Mouse (Mus musculus) forebrain, embryonic 16.5 days (tissue): ENCODE measurements at regions not wholly inside any gene's neighbourhood (a gene's known extent, or its start where the extent isn't known, plus 50 kb on each side); places are given as distances from the start of the nearest gene placed in this dataset.
A peak's percentile ranks its signal among the peaks of the same experiment; 100 is the strongest.
"Not testable (repeated sequence)": the region's sequence is repeated elsewhere in the genome, so short reads cannot be mapped to it uniquely, and the experiment has no call there.

Source experiments
- ATAC-seq: fragments of 200-750 bp; cut with Nextera tagmentation; 2 replicates; pipeline ENCODE4 v1.8.0; 2017; ENCODE audit warnings: mild to moderate bottlenecking, moderate library complexity
- H3K27ac ChIP-seq: fragments of 300-500 bp; sonication (generic); 2 replicates; pipeline ENCODE4 v1.5.1; 2014; ENCODE audit warnings: low read length, control low read depth
- H3K27me3 ChIP-seq: fragments of 300-500 bp; sonication (generic); replicated peaks from 2 replicates; pipeline ENCODE4 v1.6.1; 2014; ENCODE audit warnings: low read length; ENCODE audit not compliant: control insufficient read depth, insufficient read depth
- H3K36me3 ChIP-seq: fragments of 300-500 bp; sonication (generic); 2 replicates; pipeline ENCODE4 v1.6.1; 2014; ENCODE audit not compliant: control insufficient read depth, insufficient read depth
- H3K4me1 ChIP-seq: fragments of 300-500 bp; sonication (generic); replicated peaks from 2 replicates; pipeline ENCODE4 v1.6.1; 2014; ENCODE audit warnings: low read length; ENCODE audit not compliant: control insufficient read depth, insufficient read depth
- H3K4me2 ChIP-seq: fragments of 300-500 bp; sonication (generic); 2 replicates; pipeline ENCODE4 v1.6.1; 2014; ENCODE audit warnings: mild to moderate bottlenecking, low read length, control low read depth
- H3K4me3 ChIP-seq: fragments of 300-500 bp; sonication (generic); replicated peaks from 2 replicates; pipeline ENCODE4 v1.5.1; 2014; ENCODE audit warnings: mild to moderate bottlenecking, low read length, control low read depth
- H3K9ac ChIP-seq: fragments of 300-500 bp; sonication (generic); replicated peaks from 2 replicates; pipeline ENCODE4 v1.6.1; 2014; ENCODE audit warnings: low read depth, low read length, control low read depth
- H3K9me3 ChIP-seq: fragments of 300-500 bp; sonication (generic); 2 replicates; pipeline ENCODE4 v1.6.1; 2016; ENCODE audit warnings: low read length; ENCODE audit not compliant: control insufficient read depth
- WGBS: fragments of 180-500 bp; shearing (Covaris S2); extraction: QIAGEN DNeasy Blood & Tissue Kit; methylation state at CpG from one replicate; pipeline ENCODE4 v1.1.7; 2014; 5-methylcytosine and 5-hydroxymethylcytosine counted together

DNA sequence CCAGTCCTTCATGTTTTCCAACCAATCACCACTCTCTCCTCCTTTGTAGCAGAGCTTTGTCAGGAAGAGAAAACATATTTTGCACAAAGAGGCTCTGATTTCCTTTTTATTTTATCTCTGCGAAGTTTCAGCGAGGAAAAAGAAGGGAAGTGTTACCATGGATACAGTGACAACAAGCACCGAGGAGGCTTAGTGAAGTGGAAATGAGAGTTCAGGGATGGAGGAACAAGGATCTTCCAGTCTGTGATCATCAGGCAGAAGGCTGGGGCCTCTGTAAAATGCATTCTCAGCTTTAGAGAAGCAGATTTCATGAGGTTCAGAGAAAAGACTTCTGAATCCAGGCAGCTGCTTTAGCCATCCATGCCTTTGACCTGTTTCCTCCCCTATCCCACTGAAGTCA is 628.9 kb downstream of the Pla2g4a start:
- Histone ChIP-seq H3K36me3 (no peaks in the 10 kb centered on the region), H3K27me3 (no peaks in the 10 kb centered on the region), H3K9ac (no peak overlapping the region), H3K27ac (no peak overlapping the region), H3K4me3 (no peak overlapping the region), H3K4me1 (no peaks in the 10 kb centered on the region), H3K4me2 (no peak overlapping the region), H3K9me3 (no peaks in the 10 kb centered on the region)
- WGBS, result 17% methylated on average over 3 of the region's 3 CpGs
- ATAC-seq, result peak; percentile 58; the same call in 1 of the 2 replicates

DNA sequence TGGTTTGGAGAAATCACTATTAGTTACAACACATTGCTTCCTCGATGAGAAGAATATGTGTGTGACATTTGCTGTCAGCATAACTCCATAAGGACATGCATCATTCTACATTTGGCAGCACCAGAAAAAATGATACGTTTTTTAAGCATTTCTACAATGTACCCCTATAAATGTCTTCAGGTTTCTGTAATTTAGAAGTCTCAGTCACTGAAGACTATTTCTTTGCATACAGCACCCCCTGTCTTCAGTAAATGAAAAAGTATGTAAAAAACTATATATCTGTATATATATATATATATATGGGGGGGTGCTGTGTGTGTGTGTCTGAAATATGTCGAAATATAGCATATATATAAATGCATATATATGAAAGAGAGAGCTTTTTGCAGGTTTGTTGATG is 633.9 kb downstream of the Pla2g4a start:
- Histone ChIP-seq H3K27ac (no peak overlapping the region), H3K9me3 (no peaks in the 10 kb centered on the region), H3K36me3 (no peaks in the 10 kb centered on the region), H3K4me3 (no peak overlapping the region), H3K27me3 (no peaks in the 10 kb centered on the region), H3K4me1 (no peaks in the 10 kb centered on the region; the same call in 1 of the 2 replicates), H3K9ac (no peak overlapping the region), H3K4me2 (no peak overlapping the region)
- 0 out of 2 replicates have a peak, but pooled peaks have one; percentile 40 for ATAC-seq
- WGBS, result 68% methylated on average over 3 of the region's 3 CpGs

- H3K27ac ChIP-seq, result no peak overlapping the region
- 48% methylated on average over 1 of the region's 1 CpGs for WGBS
- no peaks in the 10 kb centered on the region for H3K36me3 ChIP-seq
- H3K4me3 ChIP-seq, result no peak overlapping the region
- no peak overlapping the region for H3K4me2 ChIP-seq
- no peak overlapping the region for H3K9ac ChIP-seq
- no peaks in the 10 kb centered on the region for H3K27me3 ChIP-seq
- no peak for ATAC-seq
- H3K4me1 ChIP-seq, result no peaks in the 10 kb centered on the region; the same call in 1 of the 2 replicates
- no peaks in the 10 kb centered on the region for H3K9me3 ChIP-seq
These were observed 638.0 kb downstream of the Pla2g4a start for GRCm38 (mm10) chr1:149323095-149323494.

- H3K9me3 ChIP-seq, result no peaks in the 10 kb centered on the region
- H3K27me3 ChIP-seq, result no peaks in the 10 kb centered on the region
- no peak overlapping the region for H3K9ac ChIP-seq
- no peak overlapping the region for H3K4me3 ChIP-seq
- no peaks in the 10 kb centered on the region for H3K4me1 ChIP-seq
- ATAC-seq, result no peak
- no peak overlapping the region for H3K4me2 ChIP-seq
- 94% methylated on average over 1 of the region's 1 CpGs for WGBS
- H3K36me3 ChIP-seq, result no peaks in the 10 kb centered on the region
- no peak overlapping the region for H3K27ac ChIP-seq
These were observed 671.4 kb downstream of the Pla2g4a start for GRCm38 (mm10) chr1:149289725-149290124.

DNA sequence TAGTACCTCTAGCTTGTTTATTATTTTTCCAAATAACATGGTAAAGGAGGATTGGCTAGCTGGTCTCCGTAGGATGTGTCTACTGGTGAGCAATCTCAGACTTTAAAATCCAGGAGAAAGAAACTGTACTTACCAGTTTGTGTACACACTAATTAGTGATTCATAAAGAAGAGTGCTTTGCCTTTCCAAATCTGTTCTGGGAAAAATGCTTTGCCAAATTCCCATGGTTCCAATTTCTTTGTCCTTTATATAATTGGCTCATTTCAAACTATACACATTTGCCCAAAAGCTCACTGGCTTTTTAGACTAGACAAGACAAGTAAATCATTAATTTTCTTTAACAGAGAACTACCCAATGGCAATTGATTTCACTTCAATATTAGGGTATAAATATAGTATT is 686.2 kb downstream of the Pla2g4a start:
- no peaks in the 10 kb centered on the region for H3K27me3 ChIP-seq
- 38% methylated on average over 1 of the region's 1 CpGs for WGBS
- no peaks in the 10 kb centered on the region for H3K4me1 ChIP-seq
- no peak overlapping the region for H3K4me2 ChIP-seq
- no peak for ATAC-seq
- no peak overlapping the region for H3K4me3 ChIP-seq
- no peak overlapping the region for H3K9ac ChIP-seq
- H3K9me3 ChIP-seq, result no peaks in the 10 kb centered on the region
- H3K36me3 ChIP-seq, result no peaks in the 10 kb centered on the region
- H3K27ac ChIP-seq, result no peak overlapping the region

- no peaks in the 10 kb centered on the region for H3K27me3 ChIP-seq
- H3K27ac ChIP-seq, result no peak overlapping the region
- H3K9me3 ChIP-seq, result no peaks in the 10 kb centered on the region
- no peak overlapping the region for H3K4me2 ChIP-seq
- H3K4me1 ChIP-seq, result no peaks in the 10 kb centered on the region
- H3K9ac ChIP-seq, result no peak overlapping the region
- no peak overlapping the region for H3K4me3 ChIP-seq
- no peaks in the 10 kb centered on the region for H3K36me3 ChIP-seq
- ATAC-seq, result peak; percentile 80
- WGBS, result 33% methylated on average over 3 of the region's 3 CpGs
These were observed 704.2 kb downstream of the Pla2g4a start for GRCm38 (mm10) chr1:149256866-149257265.

- 52% methylated on average over 4 of the region's 4 CpGs for WGBS
- Histone ChIP-seq H3K4me3 (no peak overlapping the region), H3K27ac (no peak overlapping the region), H3K27me3 (no peaks in the 10 kb centered on the region), H3K4me2 (no peak overlapping the region), H3K36me3 (no peaks in the 10 kb centered on the region), H3K9me3 (no peaks in the 10 kb centered on the region), H3K9ac (no peak overlapping the region), H3K4me1 (no peaks in the 10 kb centered on the region)
- ATAC-seq, result no peak
These were observed 706.9 kb downstream of the Pla2g4a start for GRCm38 (mm10) chr1:149254141-149254540.

GRCm38 (mm10) chr1:149238329-149239015 is 722.6 kb downstream of the Pla2g4a start:
- peak overlapping the region; percentile 44; the same call in 1 of the 2 replicates for H3K27ac ChIP-seq

DNA sequence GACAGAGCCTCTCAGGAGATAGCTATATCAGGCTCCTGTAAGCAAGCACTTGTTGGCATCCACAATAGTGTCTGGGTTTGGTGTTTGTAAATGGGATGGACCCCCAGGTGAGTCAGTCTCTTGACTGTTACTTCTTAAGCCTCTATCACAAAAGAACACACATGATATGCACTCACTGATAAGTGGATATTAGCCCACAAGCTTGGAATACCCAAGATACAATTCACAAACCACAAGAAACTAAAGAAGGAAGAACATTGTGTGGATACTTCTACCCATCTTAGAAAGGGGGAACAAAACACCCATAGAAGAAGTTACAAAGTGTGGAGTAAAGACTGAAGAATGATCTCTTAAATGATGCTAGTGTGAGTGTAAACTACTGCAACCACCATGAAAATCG is 733.9 kb downstream of the Pla2g4a start:
- 94% methylated on average over 1 of the region's 1 CpGs for WGBS
- H3K27ac ChIP-seq, H3K9me3 ChIP-seq, ATAC-seq, H3K36me3 ChIP-seq, H3K4me3 ChIP-seq, H3K27me3 ChIP-seq, H3K4me1 ChIP-seq, H3K9ac ChIP-seq, H3K4me2 ChIP-seq: not testable (repeated sequence)

More at GRCm38 (mm10) chr1:149238329-149239015, 722.6 kb downstream of the Pla2g4a start:
- Histone ChIP-seq H3K36me3 (no peaks in the 10 kb centered on the region), H3K4me2 (no peak overlapping the region), H3K4me3 (no peak overlapping the region), H3K9me3 (no peaks in the 10 kb centered on the region), H3K9ac (no peak overlapping the region), H3K27me3 (no peaks in the 10 kb centered on the region), H3K4me1 (peaks cover 3% of the 10 kb centered on the region)
- WGBS, result 73% methylated on average over 1 of the region's 1 CpGs
- ATAC-seq, result peak; percentile 70; the same call in 1 of the 2 replicates

GRCm38 (mm10) chr1:149226400-149226799 is 734.7 kb downstream of the Pla2g4a start:
- Histone ChIP-seq H3K27ac (no peak overlapping the region), H3K4me3 (no peak overlapping the region), H3K36me3 (no peaks in the 10 kb centered on the region), H3K9me3 (no peaks in the 10 kb centered on the region), H3K4me2 (no peak overlapping the region), H3K4me1 (no peaks in the 10 kb centered on the region), H3K27me3 (no peaks in the 10 kb centered on the region), H3K9ac (no peak overlapping the region)
- no peak for ATAC-seq
